Mouse (Mus musculus): ENCODE data around the gene Cmip. TPM values are rescaled to one million over a fixed set of nuclear protein-coding genes. Genes with fewer than 3 reads are reported as not detected.

The Cmip gene
- total RNA-seq, 4 experiments from 2014 or later, result 14.4 to 20.4 (median 16.3) TPM

DNA sequence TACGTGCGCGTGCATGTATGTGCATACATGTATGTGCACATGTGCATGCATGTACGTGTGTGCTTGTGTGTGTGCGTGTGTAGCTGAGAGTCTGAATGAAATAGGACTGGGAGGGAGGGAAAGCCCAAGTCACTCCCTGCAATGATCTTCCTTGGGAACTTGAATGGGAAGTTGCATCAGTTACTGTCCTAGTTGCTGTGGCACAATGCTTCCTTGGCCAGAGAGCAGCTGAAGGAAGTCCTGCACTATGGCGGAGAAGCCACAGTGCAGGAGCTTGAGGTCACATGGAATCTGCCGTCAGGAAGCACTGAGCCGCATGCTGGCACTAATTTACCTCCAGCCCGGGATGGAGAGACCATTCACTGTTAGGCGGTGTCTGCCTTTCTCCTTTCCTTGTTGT lies 37.9 kb downstream of the Cmip start:
- no peak for DNase-seq (ENCODE audit: low spot score)

DNA sequence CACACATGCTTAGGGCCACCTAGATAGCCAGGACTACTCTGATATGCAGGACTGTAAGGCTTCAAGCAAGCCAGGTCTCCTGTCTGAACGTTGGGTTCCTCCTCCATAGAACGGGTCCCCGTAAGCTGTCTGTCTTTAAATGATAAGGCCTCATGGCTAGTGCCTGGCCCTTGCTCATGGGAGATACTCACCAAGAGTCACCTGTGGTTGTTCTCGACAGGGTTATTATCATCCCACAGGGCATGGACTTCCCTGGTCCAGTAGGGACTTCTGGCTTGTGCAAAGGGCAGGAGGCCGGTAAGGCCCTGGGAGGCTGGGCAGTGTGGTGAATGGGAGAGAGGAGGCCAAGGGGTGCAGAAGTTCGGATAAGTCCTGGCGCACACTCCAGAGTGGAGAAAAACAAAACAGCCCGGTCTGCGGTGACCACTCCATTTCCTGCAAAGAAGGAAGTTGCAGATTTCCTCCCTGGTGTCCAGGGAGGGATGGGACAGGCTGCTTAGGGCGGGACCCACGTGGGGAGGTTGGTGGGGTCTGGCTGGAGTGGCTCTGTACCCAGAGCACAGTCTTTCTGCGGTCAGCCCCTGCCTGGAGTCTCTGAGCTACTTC lies 41.2 kb downstream of the Cmip start:
- peak; percentile 73 for DNase-seq (ENCODE audit: low spot score)

DNA sequence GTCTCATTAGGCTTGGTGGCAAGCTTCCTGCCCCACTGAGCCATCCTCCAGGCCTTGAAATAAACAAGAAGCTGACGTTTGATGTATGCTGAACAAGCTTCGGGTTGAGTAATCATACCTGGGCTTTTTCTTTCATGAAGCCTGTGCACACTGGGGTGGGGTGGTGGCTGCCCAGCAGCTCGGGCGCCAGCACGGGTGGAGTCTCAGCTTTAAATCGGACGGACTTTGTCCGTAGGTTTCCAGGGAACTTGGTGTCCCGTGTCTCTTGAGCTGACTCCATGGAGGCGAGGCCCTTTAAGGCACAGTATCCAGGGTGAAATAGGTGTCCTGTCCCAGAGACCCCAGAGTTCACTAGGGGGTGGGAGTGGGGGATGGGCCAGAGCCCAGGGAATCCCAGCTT lies 42.3 kb downstream of the Cmip start:
- DNase-seq (ENCODE audit: low spot score), result no peak

DNA sequence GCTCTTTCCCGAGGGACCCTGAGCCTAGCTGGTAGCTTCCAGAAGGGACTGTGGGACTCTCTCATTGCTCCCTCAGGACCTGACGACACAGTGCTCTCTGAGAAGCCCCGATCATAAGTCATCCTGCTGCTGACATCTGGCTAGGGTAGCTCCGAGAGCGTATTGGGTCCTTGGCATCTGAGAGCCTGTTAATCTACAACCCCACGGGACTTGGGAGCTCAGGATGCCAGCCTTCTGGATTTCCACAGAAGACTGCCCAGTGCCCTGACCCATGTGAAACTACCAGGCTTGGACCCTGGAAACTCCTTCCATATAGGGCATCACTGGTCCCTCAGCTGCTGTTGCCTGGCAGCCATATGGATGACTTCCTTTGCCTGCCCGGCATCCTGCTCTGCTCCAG lies 43.3 kb downstream of the Cmip start:
- no peak for DNase-seq (ENCODE audit: low spot score)

DNA sequence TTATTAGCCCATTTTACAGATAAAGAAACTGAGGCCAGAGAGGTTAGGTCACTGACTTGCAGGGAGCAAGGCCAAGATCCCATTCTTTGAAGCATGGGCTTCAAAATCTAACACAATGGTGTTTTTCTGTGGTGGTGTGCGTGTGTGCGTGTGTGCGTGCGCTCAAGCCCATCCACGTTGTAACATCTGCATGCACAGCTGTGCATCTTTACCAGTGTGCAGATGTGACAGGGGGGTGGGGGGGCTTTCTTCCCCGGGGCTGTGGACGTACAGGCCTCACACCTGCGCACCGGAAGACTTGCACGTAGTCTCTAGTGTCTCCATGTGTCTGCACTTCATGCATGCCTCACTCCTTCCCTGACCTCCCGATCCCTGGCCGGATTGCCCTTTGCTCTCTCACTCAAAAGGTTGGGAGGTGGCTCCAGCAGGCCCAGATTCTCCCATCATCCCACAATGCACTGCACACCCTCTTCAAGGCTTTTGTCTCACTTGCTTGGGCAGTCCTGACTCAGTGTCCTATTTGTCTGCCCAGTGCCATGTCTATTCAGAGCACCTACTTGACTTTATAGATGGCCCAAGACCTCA lies 44.7 kb downstream of the Cmip start:
- DNase-seq (ENCODE audit: low spot score), result no peak

DNA sequence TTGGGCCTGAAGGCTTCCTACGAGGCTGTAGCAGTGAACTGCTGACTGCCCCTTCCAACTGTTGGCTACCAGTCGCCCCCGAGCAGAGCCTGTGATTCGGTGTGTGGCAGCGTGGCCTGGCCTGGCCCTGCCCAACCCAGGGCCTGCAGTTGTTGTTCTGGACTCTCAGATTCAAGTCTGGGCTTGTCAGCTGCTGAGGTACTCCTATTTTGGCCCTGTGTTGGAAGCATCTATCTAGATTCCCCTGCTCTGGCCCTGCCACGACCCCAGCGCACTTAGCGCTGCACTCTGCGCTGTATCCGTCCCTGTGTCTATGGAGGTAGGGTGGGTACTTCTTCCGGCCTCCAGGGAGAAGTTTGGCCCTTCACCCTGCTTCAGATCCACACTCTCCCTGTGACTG lies 45.2 kb downstream of the Cmip start:
- DNase-seq (ENCODE audit: low spot score), result no peak

DNA sequence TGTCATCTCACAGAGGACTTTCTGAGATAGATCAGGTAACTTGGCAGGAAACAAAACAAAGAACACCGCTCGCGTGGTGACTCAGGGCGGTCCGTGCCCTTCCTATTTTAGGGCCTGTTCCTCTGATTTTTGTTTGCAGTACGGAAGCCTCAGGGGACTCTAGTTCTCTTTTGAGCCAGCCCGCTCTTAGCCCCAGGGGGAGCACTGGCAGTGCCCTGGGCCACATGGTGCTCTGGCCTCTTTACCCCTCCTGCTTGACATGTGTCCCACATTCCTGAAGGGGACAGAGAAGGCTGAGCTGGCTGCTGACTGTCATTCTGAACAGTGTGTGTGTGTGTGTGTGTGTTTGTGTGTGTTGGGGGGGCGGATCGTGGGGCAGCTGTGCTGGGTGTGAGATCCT lies 46.8 kb downstream of the Cmip start:
- DNase-seq (ENCODE audit: low spot score), result no peak

DNA sequence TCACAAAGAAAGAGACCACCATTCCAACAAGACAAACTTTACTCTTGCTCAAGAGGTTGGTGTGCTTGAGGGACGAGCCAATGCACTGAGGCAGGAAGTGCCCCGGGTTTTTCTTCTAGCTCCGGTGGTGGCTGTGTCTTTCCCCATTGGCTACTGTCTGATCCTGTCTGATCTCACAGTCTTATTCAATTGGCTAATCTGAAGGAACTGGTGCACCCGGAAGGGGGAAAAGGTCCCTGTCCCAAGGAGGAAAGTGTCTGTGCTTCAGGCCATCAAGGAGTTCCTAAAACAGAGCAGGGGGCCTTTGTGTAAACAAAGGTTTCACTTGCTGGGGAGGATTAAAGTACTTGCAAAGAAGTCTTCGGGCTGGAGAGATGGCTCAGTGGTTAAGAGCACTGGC lies 48.5 kb downstream of the Cmip start:
- DNase-seq (ENCODE audit: low spot score), result no peak

DNA sequence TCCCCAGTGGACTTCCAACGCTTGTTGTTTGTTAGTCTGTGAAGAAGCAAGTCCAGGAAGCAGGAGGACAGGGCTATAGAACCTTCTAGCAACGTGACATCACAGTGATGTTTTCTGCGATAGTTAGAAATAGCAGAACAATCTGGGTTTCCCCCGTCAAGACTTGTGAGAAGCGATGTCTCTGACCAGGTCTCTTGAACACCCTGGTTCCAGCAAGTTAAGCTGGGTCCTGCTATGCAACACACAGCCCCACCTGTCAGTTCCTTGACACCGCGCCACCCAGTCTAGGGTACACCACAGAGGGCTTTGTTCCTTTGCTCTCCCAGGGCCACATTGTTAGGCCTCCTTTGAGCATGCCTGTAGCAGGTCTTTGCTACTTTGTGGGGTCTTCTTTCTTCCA lies 49.9 kb downstream of the Cmip start:
- no peak for DNase-seq (ENCODE audit: low spot score)

DNA sequence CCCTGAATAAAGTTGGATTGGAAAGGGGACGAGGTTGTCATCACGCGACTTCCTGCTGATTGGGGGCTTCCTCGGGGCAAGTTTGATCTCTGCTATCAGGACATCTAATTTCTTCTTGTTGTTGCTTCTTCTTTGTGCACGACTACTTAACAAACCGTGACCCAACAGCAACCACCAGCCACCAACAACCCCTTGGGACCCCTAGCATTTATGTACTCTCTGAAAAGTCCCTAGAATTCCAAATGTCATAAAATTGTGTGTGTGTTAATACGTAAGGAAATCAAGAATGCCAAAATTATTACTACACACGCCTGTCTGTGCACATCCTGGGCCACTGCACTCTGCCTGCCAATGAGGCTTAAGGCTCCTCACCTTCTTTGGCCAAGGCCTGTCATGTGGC lies 50.4 kb downstream of the Cmip start:
- DNase-seq (ENCODE audit: low spot score), result no peak

DNA sequence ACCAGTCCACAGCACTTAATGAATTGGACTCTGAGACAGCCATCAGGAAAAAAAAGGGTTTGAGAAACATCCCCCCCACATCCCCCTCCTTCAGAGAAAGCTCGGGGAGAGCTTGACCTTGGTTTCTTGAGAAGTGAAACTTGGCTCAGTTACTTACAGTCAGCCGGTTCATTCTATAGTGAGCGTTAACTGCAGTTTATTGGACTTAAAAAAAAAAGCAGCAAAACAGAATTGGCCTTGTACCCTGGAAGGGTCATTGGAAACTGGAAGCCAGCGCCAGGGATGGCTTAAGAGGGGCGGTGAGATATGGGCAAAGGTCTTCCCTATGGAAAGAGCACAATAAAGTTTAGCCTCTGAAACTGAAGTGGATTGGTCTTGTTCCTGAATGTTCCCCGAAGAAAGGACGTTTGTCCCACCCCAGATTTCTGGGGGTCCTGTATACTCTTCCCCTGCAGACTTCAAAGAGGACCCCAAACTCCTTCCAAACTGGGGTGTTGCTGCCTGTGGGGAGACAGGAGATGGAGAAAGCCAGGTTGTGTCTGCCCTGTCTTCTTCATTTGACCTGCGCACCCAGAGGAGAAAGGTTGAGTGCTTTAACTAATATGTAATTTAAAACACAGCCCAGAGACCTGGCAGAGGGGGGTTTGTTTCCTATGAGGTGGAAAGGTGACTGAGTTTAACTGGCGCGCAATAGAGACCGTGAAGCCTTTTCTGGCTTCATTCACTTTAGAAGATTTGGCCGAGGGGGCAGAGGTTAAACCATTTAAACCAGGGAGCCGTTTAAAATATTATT lies 51.6 kb downstream of the Cmip start:
- no peak for DNase-seq (ENCODE audit: low spot score)

DNA sequence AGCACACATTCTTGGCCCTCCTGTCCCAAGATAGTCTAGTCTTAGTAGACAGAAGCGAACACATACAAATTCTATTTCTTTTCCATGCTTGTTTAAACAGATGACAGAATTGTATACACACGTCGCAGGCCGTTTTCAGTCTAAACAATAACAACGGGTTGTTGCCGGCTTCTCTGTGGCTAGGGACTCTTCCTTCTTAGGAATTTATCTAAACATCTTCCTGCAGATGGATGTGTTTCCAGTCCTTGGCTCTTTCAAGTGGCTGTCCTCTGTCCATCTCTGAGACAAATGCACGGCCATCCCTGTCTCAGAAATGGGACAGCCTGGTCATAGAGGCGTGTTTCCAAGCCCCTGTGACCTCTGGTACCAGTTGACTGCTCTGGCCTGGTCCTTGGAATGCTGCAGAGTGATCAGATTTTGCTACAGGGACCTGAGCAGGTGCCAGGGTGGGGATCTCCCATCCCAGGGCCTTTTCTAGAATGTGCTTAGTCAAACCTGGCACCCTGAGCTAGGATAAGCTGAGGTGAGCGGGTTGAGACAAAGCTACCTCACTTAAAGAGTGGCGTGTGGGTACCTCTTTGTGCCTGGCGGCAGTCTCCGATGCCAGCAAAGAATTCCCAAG lies 52.9 kb downstream of the Cmip start:
- DNase-seq (ENCODE audit: low spot score), result no peak

DNA sequence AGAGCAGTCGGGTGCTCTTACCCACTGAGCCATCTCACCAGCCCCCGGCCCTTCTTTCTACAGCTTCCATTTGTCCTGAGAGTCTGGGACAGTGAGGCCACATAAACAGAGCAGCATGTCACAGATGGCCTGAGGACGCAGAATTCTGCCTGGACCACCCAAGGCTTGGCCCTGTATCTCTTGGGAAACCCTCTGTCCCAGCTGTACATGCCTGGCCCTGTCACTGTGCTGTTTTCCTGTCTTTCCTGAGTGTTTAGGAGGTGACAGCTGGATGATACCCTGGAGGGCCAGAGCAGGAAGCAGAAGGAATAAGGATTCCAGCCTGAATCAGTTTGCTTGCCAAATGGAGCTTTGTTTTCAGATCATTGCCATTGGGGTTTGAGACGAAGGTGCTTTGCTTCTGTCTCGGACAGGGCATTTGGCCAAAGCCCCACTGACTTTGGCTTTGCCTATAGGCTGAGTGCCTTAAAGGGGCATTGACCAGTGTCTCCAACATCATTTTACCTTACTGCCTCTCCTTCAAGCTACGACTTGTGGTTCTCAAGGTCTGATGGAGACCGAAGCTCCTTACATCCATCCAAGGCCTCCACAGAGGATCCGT lies 54.2 kb downstream of the Cmip start:
- DNase-seq (ENCODE audit: low spot score), result no peak

DNA sequence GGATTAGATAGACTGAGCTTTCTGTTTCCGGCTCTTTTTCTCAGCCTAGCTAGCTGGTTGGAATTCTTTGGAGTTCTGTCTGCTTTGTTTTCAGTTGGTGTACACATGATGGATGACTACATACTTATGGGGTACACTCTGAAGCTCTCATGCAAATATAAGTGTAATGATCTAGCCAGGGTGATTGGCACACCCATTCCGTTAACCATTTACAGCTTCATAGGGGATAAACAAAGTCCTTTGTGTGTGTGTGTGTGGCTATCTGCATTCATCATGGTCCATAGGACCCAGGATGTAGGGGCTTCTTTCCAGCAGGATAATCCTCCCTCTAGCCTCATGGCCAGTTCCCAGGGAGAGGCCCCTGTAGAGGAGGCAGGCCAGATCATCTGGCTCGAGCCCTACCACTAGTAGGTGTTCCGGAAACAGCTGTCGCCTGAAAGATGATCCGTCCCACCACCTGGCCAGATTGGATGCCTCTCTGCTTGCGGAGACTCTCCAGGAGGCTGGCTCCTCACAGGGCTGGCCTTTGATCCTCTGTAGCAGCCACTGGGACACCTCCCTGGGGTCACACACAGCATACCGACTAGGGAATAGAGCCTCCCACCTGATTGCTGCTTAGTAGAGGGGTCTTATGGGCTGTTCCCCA lies 57.6 kb downstream of the Cmip start:
- no peak for DNase-seq (ENCODE audit: low spot score)

DNA sequence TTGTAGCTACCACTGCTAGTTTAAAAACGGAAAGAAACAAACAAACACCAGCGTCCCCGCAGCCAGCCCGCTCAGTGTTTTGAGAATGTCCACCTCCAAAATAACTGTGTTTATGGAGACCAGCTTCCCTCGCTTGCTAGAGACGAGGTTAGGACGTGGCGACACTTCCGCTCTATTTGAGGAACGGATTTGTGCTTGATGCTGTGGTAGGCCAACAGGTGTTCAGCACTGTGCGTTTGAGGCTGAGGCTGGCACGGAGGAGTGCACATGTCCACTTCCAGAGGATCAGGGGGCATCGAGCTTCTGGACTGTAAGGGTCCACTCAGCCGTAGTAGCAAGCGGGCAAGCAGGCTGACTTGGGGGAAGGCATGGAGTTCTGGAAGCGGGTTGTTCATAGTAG lies 58.9 kb downstream of the Cmip start:
- no peak for DNase-seq (ENCODE audit: low spot score)

DNA sequence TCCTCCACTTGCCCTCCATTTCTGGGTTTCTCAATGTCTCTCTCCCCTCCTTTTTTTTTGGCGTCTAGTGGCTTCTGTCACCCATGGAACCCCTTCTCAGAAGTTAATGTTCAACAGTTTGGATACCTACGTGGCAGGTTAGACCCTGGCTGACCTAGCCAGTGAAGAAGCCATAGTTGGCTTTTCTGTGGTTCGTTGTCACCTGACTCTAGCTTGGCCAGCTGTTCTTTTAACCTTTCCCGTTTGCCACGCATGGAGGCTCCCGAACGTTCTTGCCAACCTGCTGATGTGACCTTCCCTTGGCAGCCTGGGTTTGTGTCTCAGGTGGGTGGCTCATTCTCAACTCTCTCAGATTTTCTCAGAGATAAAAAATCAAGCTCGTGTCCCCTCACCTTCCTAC lies 60.6 kb downstream of the Cmip start:
- no peak for DNase-seq (ENCODE audit: low spot score)

DNA sequence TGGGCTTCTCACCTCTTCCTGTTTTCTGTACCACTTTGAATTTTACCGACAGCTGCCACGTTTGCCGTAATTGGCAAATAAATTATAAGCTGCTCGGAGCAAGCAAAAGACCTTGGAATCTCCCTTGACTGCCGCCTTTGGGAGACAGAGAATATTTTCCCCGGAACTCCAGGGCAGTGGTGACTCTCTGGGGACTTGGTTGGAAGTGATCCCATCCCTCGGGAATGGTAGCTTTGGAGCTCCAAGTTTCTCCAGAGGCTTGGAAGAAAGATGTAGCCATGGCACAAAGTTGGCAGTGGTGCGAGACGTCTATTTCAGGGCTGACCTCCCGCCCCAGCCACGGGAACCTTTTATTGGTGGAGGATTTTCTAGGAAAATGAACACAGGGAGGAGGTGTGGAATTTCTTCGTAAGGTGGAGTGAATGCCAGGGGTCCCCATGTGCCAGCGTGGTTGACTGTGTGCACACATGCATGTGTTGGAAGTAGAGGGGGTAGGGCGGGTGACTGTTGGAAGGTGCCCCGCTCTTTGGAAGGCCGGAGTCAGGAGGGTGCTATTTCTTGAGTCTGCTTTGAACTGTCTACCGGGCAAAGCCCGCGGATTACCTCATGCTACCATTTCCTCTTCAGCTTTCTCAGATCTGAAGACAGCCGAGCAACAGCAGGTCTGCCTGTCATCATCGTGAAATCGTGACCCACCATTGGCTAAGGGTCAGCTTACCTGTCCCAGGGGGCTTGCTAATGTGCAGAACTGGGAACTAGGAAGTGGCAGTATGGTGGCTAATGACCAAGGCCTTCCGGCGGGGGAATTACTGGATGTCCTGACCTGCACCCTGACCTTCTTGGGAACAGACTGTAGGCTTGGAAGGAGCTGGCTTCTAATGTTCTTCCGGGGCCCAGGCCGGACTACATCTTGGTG lies 62.3 kb downstream of the Cmip start:
- DNase-seq (ENCODE audit: low spot score), result no peak

DNA sequence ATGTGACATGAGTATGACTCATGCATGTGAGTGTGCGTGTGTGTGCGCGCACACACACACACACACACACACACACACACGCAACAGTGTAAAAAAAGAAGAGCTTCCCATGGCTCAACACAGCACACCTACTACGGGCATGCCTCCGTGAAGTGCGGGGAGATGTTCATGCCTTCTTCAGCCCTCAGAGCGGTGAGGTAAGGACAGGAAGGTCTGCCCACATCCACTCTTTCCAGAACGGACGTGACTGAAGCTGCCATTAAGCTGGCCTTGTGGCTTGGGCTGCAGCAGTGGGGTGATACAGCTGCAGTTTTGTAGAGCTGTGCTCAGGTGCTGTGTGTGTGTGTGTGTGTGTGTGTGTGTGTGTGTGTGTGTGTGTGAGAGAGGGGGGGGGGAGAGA lies 63.8 kb downstream of the Cmip start:
- no peak for DNase-seq (ENCODE audit: low spot score)

DNA sequence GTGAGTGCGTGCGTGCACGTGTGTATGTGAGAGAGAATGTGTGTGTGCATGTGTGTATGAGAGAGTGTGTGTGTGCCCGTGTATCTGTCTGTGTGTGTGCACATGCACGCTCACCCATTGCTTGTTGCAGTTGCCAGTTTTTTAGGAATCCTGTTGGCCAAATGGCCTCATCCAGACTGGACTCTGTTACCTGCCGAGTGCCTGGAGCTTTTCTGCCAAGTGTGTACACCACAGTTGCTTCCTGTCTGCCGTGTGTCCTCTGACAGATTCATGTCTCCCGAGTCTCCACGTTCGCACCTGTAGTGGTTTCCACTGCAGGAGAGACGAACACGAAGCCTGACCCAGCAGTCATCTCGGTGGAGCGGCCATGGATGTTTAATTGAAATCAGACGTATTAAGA lies 64.4 kb downstream of the Cmip start:
- DNase-seq (ENCODE audit: low spot score), result no peak

DNA sequence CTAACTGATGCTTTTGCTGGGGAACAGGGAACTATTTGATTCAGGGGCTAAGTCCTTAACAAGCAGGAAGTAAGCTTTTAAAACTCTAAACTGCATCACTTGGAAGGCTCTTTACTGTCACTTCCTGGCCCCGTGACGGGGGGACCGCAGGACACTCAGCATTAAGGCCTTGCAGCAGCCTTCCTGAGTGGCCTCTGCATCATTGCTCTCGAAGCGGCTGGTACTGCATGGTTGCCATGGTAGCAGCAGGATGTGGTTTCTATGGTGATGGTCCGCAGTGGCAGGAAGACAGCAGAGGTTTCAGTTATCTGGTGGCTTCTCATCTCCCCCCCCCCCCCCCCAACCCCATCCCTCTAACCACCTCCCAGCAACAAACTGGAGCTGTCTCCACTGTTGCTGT lies 65.2 kb downstream of the Cmip start:
- no peak for DNase-seq (ENCODE audit: low spot score)

All from heart, adult 8-10 months (tissue).